Mouse (Mus musculus): ENCODE data around the gene Tex264. TPM values are rescaled to one million over a fixed set of nuclear protein-coding genes. Genes with fewer than 3 reads are reported as not detected.
A peak's percentile ranks its signal among the peaks of the same experiment; 100 is the strongest.

The Tex264 gene
- total RNA-seq, 2 experiments from 2014 or later: 85.0 to 99.3 TPM

DNA sequence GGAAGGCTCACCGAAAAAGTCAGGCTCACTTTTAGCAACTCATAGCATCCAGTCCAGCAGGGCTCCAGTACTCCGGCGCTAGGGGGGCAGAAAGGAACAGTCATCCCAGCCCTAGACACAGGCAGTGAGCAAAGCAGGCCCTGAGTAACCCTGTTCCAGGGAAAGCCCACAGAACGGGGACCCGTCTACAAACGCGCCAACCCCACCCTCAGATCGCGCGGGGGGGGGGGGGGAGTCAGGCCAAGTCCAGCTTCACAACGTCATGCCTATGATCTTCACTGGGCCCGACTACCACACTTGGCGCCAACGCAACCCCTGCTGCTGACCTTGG, 844 bp downstream of the Tex264 start:
- no peak for DNase-seq (ENCODE audit: low spot score in 2 of 2)
- H3K4me3 ChIP-seq: peak overlapping the region; percentile 84
- TF ChIP-seq CTCF (conservative IDR thresholded peaks at IDR 0.05): no peak
- peak overlapping the region; percentile 93 for H3K27ac ChIP-seq

DNA sequence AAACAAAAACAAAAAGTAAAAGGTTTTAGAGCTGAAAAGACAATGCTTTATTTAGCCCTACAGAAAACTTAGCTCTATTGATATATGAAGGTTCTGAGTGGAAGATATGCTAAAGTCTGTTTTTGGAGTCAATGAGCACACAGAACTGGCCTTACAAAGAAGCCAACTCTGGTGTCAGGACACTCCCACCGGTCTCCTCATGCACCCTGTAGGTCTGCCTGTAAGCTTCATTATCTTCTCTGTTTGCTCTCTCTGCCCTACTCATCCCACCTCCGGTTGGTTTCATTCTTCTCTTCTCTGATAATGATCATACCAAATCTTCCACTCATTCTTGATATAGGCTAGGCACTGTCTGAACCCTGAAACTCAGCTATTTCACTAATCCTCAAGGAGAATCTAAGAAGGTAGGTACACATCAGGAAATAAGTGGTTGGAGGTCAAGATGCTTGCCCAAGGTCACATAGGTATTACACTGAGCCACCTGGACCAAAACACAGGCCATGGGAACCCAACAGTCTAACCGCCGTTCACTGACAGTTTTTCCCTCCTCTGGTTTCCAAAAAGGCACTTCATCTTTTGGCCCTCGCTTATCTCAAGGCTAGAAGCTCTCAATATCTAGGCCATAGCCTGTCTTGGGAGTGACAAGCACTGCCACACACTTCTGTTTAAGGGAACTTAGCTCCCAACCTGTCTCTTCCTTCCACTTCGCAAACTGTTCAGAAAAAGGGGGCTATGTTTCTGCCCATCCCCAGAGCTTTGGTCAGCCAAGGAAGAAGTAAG, 1.4 kb downstream of the Tex264 start:
- peak overlapping the region; percentile 93; the same call in 1 of the 2 replicates for H3K27ac ChIP-seq
- DNase-seq (ENCODE audit: low spot score in 2 of 2): no peak
- no peak for TF ChIP-seq CTCF (conservative IDR thresholded peaks at IDR 0.05)
- H3K4me3 ChIP-seq: peak overlapping the region; percentile 84

DNA sequence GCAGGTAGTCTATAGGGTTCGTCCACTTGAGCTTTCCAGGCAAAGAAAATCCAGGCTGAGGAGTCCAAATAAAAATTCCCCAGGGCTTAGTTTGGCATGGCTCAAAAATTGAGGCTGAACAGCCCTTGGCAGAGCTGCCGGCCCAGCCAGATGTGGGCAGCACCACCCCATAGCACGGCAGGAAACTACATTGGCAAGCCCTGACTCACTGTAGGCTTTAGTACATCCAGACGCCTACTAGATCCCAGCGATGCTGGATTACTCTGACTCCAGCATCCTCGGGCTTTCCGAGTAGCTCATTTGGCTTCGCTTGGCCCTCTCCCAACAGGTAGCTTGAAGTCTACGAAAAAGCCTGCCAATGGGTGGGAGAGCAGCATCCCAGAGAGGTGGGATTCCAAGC, 4.7 kb downstream of the Tex264 start:
- no peak for DNase-seq (ENCODE audit: low spot score in 2 of 2)
- TF ChIP-seq CTCF (conservative IDR thresholded peaks at IDR 0.05): no peak
- no peak overlapping the region for H3K4me3 ChIP-seq
- H3K27ac ChIP-seq: no peak overlapping the region

DNA sequence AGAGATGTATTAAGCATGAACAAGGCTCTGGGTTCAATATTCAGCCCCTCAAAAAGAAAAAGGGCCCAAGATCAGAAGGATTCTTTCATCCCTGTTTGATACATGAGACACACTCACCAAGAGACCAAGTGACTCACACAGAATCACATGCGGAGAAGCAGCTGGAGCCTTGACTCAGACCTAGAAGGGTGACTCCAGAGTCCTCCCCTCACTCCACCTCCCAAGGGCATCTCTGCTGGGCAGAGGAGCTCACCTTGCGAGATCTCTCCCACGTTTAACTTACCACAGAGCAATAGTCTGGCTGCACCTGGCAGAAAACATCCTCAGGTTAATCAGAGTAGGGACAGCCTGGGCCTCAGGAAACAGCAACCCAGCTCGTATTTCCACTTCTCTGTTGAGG, 7.5 kb downstream of the Tex264 start:
- no peak overlapping the region for H3K27ac ChIP-seq
- no peak for DNase-seq (ENCODE audit: low spot score in 2 of 2)
- no peak for TF ChIP-seq CTCF (conservative IDR thresholded peaks at IDR 0.05)
- no peak overlapping the region for H3K4me3 ChIP-seq

DNA sequence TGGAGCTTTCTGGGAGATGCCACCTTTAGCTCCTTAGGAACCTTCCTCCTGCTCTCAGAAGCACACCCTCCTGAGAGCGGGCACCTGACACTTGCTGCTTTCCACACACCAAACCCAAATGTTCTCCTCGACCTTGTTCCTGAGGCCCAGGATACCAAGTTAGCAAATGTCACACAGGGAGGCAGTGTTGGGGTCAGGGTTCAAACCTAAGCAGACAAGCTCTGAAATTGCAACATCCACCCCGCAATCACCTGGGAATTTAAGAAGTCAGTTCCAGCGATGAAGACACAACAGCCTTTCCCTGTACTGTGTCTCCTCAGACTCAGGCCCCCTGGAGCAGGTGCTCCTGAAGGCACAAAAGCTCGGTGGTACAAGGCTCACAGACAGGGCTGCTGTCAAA, 8.0 kb downstream of the Tex264 start:
- Histone ChIP-seq H3K4me3 (no peak overlapping the region), H3K27ac (no peak overlapping the region)
- no peak for DNase-seq (ENCODE audit: low spot score in 2 of 2)
- TF ChIP-seq CTCF (conservative IDR thresholded peaks at IDR 0.05): no peak

DNA sequence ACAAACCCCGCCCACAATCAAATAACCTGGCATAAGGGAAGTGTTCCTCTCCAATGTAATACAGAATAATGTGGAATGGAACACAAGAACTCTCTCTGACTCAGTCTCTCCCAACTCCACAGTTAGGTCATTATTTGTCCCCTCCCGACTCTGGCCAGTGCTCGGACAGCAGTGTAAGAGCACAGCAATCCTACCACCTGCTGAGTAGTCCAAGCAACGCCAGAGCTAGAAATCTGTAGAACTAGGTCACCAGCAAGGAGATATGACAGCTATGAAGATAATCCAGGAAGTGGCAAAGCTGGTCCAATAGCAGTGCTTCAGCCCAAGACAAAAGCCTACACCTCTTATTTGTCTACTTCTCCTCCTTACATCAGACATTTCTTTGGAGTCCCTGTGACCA, 9.2 kb downstream of the Tex264 start:
- Histone ChIP-seq H3K27ac (peak overlapping the region; percentile 74), H3K4me3 (no peak overlapping the region)
- no peak for DNase-seq (ENCODE audit: low spot score in 2 of 2)
- no peak for TF ChIP-seq CTCF (conservative IDR thresholded peaks at IDR 0.05)

DNA sequence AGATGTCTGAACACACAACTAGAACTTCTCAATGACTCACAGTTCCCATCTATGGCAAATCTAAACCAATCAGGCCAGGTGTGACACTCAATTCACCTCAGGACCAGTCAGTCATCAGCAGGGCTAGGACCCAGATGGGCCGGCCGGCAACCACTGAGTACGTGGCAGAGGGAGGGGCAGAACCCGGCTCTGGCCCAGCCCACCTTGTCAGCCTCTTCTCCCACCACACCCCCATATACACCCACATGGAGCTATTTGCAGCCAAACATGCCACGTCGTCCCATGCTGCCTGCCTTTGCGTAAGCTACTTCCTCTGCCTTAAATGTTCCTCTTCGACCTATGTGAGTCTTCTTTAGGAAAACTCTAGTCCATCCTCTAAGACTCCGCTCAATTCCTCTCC, 9.8 kb downstream of the Tex264 start:
- TF ChIP-seq CTCF (conservative IDR thresholded peaks at IDR 0.05): no peak
- DNase-seq (ENCODE audit: low spot score in 2 of 2): no peak
- H3K27ac ChIP-seq: peak overlapping the region; percentile 74
- H3K4me3 ChIP-seq: no peak overlapping the region

DNA sequence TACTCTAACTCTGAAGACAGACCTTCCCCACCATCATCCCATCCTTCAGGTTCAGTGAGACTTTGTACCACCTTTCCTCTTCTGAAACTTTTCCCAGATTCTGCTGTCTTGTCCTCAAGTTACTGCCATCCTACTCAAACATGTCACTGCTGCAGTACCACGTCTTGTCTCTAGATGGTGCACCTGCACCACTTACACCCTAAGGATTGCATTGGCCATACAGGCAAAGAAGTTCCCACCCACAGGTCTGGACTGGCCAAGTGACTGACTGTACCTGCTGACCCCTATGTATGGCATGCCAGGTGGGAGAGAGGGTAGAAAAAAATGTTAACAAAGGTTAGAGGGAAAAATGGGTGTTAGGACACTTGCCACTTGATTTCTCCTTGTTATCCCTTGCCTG, 10.2 kb downstream of the Tex264 start:
- TF ChIP-seq CTCF (conservative IDR thresholded peaks at IDR 0.05): peak; percentile 99
- peak; percentile 75 to 89 for DNase-seq (ENCODE audit: low spot score in 2 of 2)
- no peak overlapping the region for H3K4me3 ChIP-seq
- H3K27ac ChIP-seq: peak overlapping the region; percentile 74; the same call in 1 of the 2 replicates

DNA sequence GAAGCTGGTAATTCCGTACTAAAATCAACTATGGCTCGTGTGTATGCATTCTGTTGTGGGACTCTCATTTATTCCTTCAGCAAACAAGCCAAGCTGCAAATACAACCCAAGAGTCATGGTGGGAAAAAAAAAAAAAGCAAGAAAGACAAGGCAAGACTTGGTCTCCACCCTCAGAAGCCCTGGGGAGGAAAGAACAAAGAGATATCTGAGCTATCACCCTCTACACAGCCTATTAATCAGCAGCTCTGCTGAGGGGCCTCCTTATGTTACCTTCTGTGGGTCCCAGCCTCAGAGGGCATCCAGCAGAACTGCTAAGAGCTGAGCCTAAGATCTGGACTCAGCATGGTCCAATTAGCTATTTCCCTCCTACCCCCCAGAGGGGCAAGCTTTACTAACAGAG, 11.9 kb downstream of the Tex264 start:
- Histone ChIP-seq H3K27ac (no peak overlapping the region), H3K4me3 (no peak overlapping the region)
- no peak for DNase-seq (ENCODE audit: low spot score in 2 of 2)
- no peak for TF ChIP-seq CTCF (conservative IDR thresholded peaks at IDR 0.05)

DNA sequence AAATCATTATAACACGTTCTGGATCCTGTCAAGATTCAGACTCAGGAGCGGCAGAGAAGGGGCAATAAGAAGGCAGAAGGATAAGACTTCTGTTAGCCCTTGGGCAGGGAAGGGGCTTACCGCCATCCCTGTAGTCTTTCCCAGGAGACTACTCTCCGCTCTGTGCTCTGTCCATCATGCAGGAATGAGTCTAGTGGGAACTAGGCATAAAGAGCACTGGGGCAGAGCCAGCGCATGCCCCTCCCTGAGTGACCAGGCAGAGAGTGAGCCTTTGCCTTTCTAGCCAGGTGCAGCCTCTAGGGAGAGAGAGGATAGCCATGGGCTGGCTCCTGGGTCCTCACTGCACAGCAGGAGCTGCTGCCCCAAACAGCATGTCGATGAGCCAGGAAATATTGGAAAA, 20.9 kb downstream of the Tex264 start:
- no peak overlapping the region for H3K4me3 ChIP-seq
- DNase-seq (ENCODE audit: low spot score in 2 of 2): no peak
- H3K27ac ChIP-seq: peak overlapping the region; percentile 89
- TF ChIP-seq CTCF (conservative IDR thresholded peaks at IDR 0.05): no peak

DNA sequence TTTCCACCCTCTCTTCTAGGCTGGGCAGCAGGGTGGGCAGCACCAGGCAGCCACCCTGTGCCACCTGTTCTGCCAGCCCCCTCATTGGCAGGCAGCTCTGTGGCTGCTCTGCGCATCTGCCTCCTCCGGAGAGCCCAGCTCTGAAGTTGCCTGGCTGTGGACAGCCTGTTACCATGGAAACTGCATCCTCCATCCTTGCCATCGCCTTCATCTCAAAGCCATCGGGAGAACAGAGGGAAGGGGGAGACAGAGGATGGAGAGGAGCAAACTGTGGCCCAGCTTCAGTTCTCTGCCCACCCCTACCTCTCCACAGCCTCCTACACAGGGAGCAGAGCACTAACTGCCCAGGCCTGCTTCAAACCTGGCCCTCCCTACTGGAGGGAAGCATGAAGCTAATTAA, 21.3 kb downstream of the Tex264 start:
- H3K27ac ChIP-seq: peak overlapping the region; percentile 89
- no peak for TF ChIP-seq CTCF (conservative IDR thresholded peaks at IDR 0.05)
- peak; percentile 62 to 85 for DNase-seq (ENCODE audit: low spot score in 2 of 2)
- no peak overlapping the region for H3K4me3 ChIP-seq

DNA sequence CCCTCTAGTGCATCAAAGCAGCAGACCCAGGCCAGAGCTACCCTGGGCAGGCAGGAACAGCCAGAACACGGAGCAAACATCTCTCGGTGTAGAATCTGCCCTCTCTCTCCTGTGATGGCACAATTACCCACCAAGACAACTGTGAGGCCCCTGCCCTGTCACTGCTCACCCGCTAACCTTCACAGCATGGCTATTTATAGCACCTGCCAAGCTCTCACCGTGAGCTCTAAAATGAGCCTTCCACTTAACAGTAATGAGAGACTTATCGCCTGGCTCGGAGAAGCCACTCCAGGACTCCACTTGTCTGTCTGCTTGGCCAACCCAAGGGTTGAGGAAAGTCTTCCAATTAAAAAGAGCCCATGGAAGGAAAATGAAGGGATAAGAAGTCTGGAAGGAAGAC, 22.5 kb downstream of the Tex264 start:
- no peak for TF ChIP-seq CTCF (conservative IDR thresholded peaks at IDR 0.05)

DNA sequence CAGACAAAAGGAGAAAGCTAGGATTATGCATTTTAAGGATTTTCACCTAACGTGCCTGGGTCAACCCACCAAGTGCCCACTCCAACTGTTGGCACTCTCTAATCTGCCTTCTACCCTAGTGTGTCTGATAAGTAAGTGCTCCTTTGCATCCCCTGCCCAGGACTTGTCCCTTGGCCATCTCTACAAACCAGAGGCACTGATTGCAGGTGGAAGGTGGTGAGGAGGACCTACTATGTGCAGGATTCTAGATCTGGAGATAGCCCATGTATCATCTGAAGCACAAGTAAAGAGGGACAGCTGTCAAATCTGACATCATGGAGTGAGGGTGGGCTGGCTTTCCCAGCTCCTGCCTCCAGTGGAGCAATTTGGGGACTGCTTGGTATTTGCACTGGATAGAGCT, 25.8 kb downstream of the Tex264 start:
- TF ChIP-seq CTCF (conservative IDR thresholded peaks at IDR 0.05): no peak
- Histone ChIP-seq H3K27ac (no peak overlapping the region), H3K4me3 (no peak overlapping the region)
- no peak for DNase-seq (ENCODE audit: low spot score in 2 of 2)

More for the DNA sequence above, 22.5 kb downstream of the Tex264 start:
- DNase-seq (ENCODE audit: low spot score in 2 of 2): no peak
- Histone ChIP-seq H3K4me3 (no peak overlapping the region), H3K27ac (peak overlapping the region; percentile 89; the same call in 1 of the 2 replicates)

DNA sequence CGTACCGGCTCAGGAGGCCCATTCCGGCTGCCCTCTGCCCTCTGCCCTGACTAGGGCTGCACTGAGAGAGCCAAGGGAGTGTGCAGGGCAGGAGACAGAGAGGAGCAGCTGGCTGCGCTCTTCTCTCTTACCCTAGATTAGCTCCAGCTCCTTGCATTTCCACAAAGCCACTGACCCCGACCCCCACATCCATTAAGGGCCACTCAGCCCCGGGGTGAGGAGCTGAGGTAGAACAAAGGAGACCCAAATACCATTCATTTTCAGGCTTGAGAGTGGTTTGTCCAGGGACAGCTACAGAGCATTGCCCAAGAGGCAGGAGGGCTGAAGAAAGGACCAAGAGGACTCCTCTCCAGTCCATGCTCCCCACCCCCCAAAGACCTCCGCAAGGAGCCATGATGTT, 26.3 kb downstream of the Tex264 start:
- Histone ChIP-seq H3K4me3 (no peak overlapping the region), H3K27ac (no peak overlapping the region)
- no peak for TF ChIP-seq CTCF (conservative IDR thresholded peaks at IDR 0.05)
- no peak for DNase-seq (ENCODE audit: low spot score in 2 of 2)

Measured in layer of hippocampus, adult 2 months (tissue).